Mouse (Mus musculus) intestine, embryonic 14.5 days (tissue): ENCODE measurements around the gene Fbln1. TPM values are rescaled to one million over a fixed set of nuclear protein-coding genes. Genes with fewer than 3 reads are reported as not detected.
A peak's percentile ranks its signal among the peaks of the same experiment; 100 is the strongest.

Experiments used
- ATAC-seq: fragments of 200-750 bp; cut with Nextera tagmentation; replicated peaks from 2 replicates; pipeline ENCODE4 v1.8.0; 2017; ENCODE audit warnings: low read depth, moderate number of reproducible peaks, moderate TSS enrichment, moderate library complexity; ENCODE audit not compliant: low FRiP score, low TSS enrichment
- DNase-seq: peaks from one replicate; pipeline ENCODE4 v3.0.0-alpha.2; 2018; ENCODE audit warnings: low spot score
- H3K27ac ChIP-seq: fragments of 300-500 bp; sonication (generic); 2 replicates; pipeline ENCODE4 v1.5.1; 2014; ENCODE audit warnings: low read depth, mild to moderate bottlenecking, control low read depth
- H3K27me3 ChIP-seq: fragments of 300-500 bp; sonication (generic); replicated peaks from 2 replicates; pipeline ENCODE4 v1.6.1; 2014; ENCODE audit warnings: low read length, control low read depth; ENCODE audit not compliant: control insufficient read depth, insufficient read depth
- H3K36me3 ChIP-seq: fragments of 300-500 bp; sonication (generic); 2 replicates; pipeline ENCODE4 v1.6.1; 2014; ENCODE audit warnings: low read length, control low read depth; ENCODE audit not compliant: control insufficient read depth, insufficient read depth
- H3K4me1 ChIP-seq: fragments of 300-500 bp; sonication (generic); replicated peaks from 2 replicates; pipeline ENCODE4 v1.6.1; 2014; ENCODE audit warnings: low read length, control low read depth, mixed read lengths; ENCODE audit not compliant: control insufficient read depth, insufficient read depth
- H3K4me2 ChIP-seq: fragments of 300-500 bp; sonication (generic); 2 replicates; pipeline ENCODE4 v1.6.1; 2014; ENCODE audit warnings: low read length
- H3K4me3 ChIP-seq: fragments of 300-500 bp; sonication (generic); 2 replicates; pipeline ENCODE4 v1.5.1; 2014; ENCODE audit warnings: low read depth, low read length, control low read depth, mixed read lengths
- H3K9ac ChIP-seq: fragments of 300-500 bp; sonication (generic); 2 replicates; pipeline ENCODE4 v1.6.1; 2014; ENCODE audit warnings: mild to moderate bottlenecking, low read length
- H3K9me3 ChIP-seq: fragments of 300-500 bp; sonication (generic); 2 replicates; pipeline ENCODE4 v1.6.1; 2016; ENCODE audit warnings: low read length, control low read depth; ENCODE audit not compliant: control insufficient read depth
- WGBS: fragments of 180-500 bp; shearing (Covaris S2); extraction: QIAGEN DNeasy Blood & Tissue Kit; methylation state at CpG from one replicate; pipeline ENCODE4 v1.1.7; 2014; 5-methylcytosine and 5-hydroxymethylcytosine counted together
- polyA plus RNA-seq: library from polyadenylated mRNA; unstranded; fragments of >200 nt; fragmentation: Nextera tagmentation; extraction: Ambion mirVana; gene quantifications from 2 replicates; pipeline ENCODE4 v1.2.1, GENCODE M21; 2014

Fbln1 gene
- polyA plus RNA-seq, 1 experiment from 2014 or later, result 236 TPM

GRCm38 (mm10) chr15:85248311-85248710 lies 42.6 kb downstream of the Fbln1 start:
- no peak overlapping the region for H3K4me2 ChIP-seq
- no peak overlapping the region for H3K27ac ChIP-seq
- no peaks in the 10 kb centered on the region for H3K9me3 ChIP-seq
- DNase-seq, result no peak
- 73% methylated on average over 5 of the region's 5 CpGs for WGBS
- H3K4me1 ChIP-seq, result no peaks in the 10 kb centered on the region
- no peak overlapping the region for H3K9ac ChIP-seq
- no peak for ATAC-seq
- H3K4me3 ChIP-seq, result no peak overlapping the region
- H3K36me3 ChIP-seq, result peaks cover 84% of the 10 kb centered on the region
- H3K27me3 ChIP-seq, result no peaks in the 10 kb centered on the region

- Histone ChIP-seq H3K36me3 (peaks cover 83% of the 10 kb centered on the region), H3K4me2 (no peak overlapping the region), H3K4me1 (no peaks in the 10 kb centered on the region), H3K9ac (no peak overlapping the region), H3K27ac (no peak overlapping the region), H3K27me3 (no peaks in the 10 kb centered on the region), H3K4me3 (no peak overlapping the region), H3K9me3 (no peaks in the 10 kb centered on the region)
- WGBS, result 63% methylated on average over 5 of the region's 5 CpGs
- ATAC-seq, result peak; percentile 49; the same call in 1 of the 2 replicates
- DNase-seq, result peak; percentile 58
Observed at GRCm38 (mm10) chr15:85249252-85249651, 43.5 kb downstream of the Fbln1 start.

GRCm38 (mm10) chr15:85250436-85250835 lies 44.7 kb downstream of the Fbln1 start:
- ATAC-seq, result no peak
- Histone ChIP-seq H3K4me2 (no peak overlapping the region), H3K9me3 (no peaks in the 10 kb centered on the region), H3K4me3 (no peak overlapping the region), H3K9ac (no peak overlapping the region), H3K27me3 (no peaks in the 10 kb centered on the region), H3K36me3 (peaks cover 75% of the 10 kb centered on the region), H3K4me1 (no peaks in the 10 kb centered on the region), H3K27ac (no peak overlapping the region)
- 88% methylated on average over 2 of the region's 2 CpGs for WGBS
- no peak for DNase-seq

GRCm38 (mm10) chr15:85252476-85252875 lies 46.7 kb downstream of the Fbln1 start:
- Histone ChIP-seq H3K4me2 (no peak overlapping the region), H3K27ac (no peak overlapping the region), H3K4me1 (no peaks in the 10 kb centered on the region), H3K36me3 (peaks cover 55% of the 10 kb centered on the region), H3K4me3 (no peak overlapping the region), H3K9ac (no peak overlapping the region), H3K9me3 (no peaks in the 10 kb centered on the region), H3K27me3 (no peaks in the 10 kb centered on the region)
- WGBS, result 93% methylated on average over 6 of the region's 6 CpGs
- DNase-seq, result no peak
- no peak for ATAC-seq

- no peaks in the 10 kb centered on the region for H3K4me1 ChIP-seq
- no peak overlapping the region for H3K9ac ChIP-seq
- 78% methylated on average over 6 of the region's 6 CpGs for WGBS
- DNase-seq (peak; percentile 72), ATAC-seq (no peak)
- H3K9me3 ChIP-seq, result peaks cover 8% of the 10 kb centered on the region; the same call in 1 of the 2 replicates
- H3K27ac ChIP-seq, result no peak overlapping the region
- H3K27me3 ChIP-seq, result no peaks in the 10 kb centered on the region
- no peak overlapping the region for H3K4me2 ChIP-seq
- H3K36me3 ChIP-seq, result peaks cover 27% of the 10 kb centered on the region
- H3K4me3 ChIP-seq, result no peak overlapping the region
Observed at GRCm38 (mm10) chr15:85257775-85258429, 52.2 kb downstream of the Fbln1 start.

GRCm38 (mm10) chr15:85262805-85263204 lies 57.1 kb downstream of the Fbln1 start:
- H3K9ac ChIP-seq, result no peak overlapping the region
- H3K4me1 ChIP-seq, result no peaks in the 10 kb centered on the region
- 89% methylated on average over 5 of the region's 5 CpGs for WGBS
- no peaks in the 10 kb centered on the region for H3K27me3 ChIP-seq
- no peak overlapping the region for H3K4me3 ChIP-seq
- DNase-seq, result no peak
- peaks cover 30% of the 10 kb centered on the region for H3K36me3 ChIP-seq
- no peak for ATAC-seq
- H3K9me3 ChIP-seq, result peaks cover 8% of the 10 kb centered on the region; the same call in 1 of the 2 replicates
- H3K4me2 ChIP-seq, result no peak overlapping the region
- H3K27ac ChIP-seq, result no peak overlapping the region

- DNase-seq (peak; percentile 97), ATAC-seq (no peak; the same call in 1 of the 2 replicates)
- H3K36me3 ChIP-seq, result peaks cover 19% of the 10 kb centered on the region
- WGBS, result 42% methylated on average over 14 of the region's 14 CpGs
- no peak overlapping the region for H3K9ac ChIP-seq
- H3K4me3 ChIP-seq, result no peak overlapping the region
- H3K9me3 ChIP-seq, result no peaks in the 10 kb centered on the region
- H3K27ac ChIP-seq, result no peak overlapping the region
- no peak overlapping the region for H3K4me2 ChIP-seq
- H3K4me1 ChIP-seq, result no peaks in the 10 kb centered on the region
- H3K27me3 ChIP-seq, result no peaks in the 10 kb centered on the region
Observed at GRCm38 (mm10) chr15:85266729-85267434, 61.1 kb downstream of the Fbln1 start.

GRCm38 (mm10) chr15:85267891-85268290 lies 62.1 kb downstream of the Fbln1 start:
- Histone ChIP-seq H3K9me3 (no peaks in the 10 kb centered on the region), H3K27ac (no peak overlapping the region), H3K9ac (no peak overlapping the region), H3K27me3 (no peaks in the 10 kb centered on the region), H3K4me3 (no peak overlapping the region), H3K4me2 (no peak overlapping the region), H3K36me3 (peaks cover 22% of the 10 kb centered on the region), H3K4me1 (0 out of 2 replicates have a peak, but pooled peaks cover 6% of the 10 kb centered on the region)
- ATAC-seq (no peak), DNase-seq (no peak)
- 87% methylated on average over 19 of the region's 19 CpGs for WGBS
